Mouse (Mus musculus) myocyte (in vitro differentiated cells): Measurements from ENCODE around the gene Ncbp1.

Experiments
- CEBPB ChIP-seq: IDR thresholded peaks from 2 replicates; pipeline ENCODE4 v1.6.1; 2011; ENCODE audit warnings: mild to moderate bottlenecking, moderate library complexity; ENCODE audit not compliant: poor library complexity, insufficient read depth, severe bottlenecking
- MAX ChIP-seq: IDR thresholded peaks from one replicate; pipeline ENCODE4 v1.6.1; 2011; ENCODE audit warnings: low read depth, mild to moderate bottlenecking, control low read depth
- POLR2A ChIP-seq: IDR thresholded peaks from one replicate; pipeline ENCODE4 v1.6.1; 2011; ENCODE audit warnings: low read depth, mild to moderate bottlenecking, control low read depth, moderate library complexity; ENCODE audit not compliant: insufficient read length
- TCF12 ChIP-seq: IDR thresholded peaks from one replicate; pipeline ENCODE4 v1.6.1; 2011; ENCODE audit warnings: mild to moderate bottlenecking, control low read depth; ENCODE audit not compliant: poor library complexity, insufficient read depth, severe bottlenecking
- TCF3 ChIP-seq: IDR thresholded peaks from one replicate; pipeline ENCODE4 v1.6.1; 2011; ENCODE audit warnings: low read depth, control low read depth; ENCODE audit not compliant: insufficient read length
- USF1 ChIP-seq: IDR thresholded peaks from one replicate; pipeline ENCODE4 v1.6.1; 2011; ENCODE audit warnings: low read depth, mild to moderate bottlenecking, control low read depth, moderate library complexity

GRCm38 (mm10) chr4:46111361-46111760 is 27.1 kb upstream of the Ncbp1 start:
- TF ChIP-seq POLR2A, result no peak
- TF ChIP-seq CEBPB, result no peak
- TF ChIP-seq MAX, result no peak
- no peak for TF ChIP-seq TCF3
- no peak for TF ChIP-seq USF1
- no peak for TF ChIP-seq TCF12
